Mouse (Mus musculus) cortical plate, adult 2 months (tissue): Measurements from ENCODE around the gene F2rl2.

Experiments
- CTCF ChIP-seq: fragments of 200-500 bp; IDR thresholded peaks from 2 replicates; pipeline ENCODE4 v1.5.1; 2011; ENCODE audit warnings: mild to moderate bottlenecking, control low read depth, low read length; ENCODE audit not compliant: insufficient read depth; ENCODE audit errors: extremely low read depth
- POLR2A ChIP-seq: fragments of 200-500 bp; IDR thresholded peaks from 2 replicates; pipeline ENCODE4 v1.6.1; 2011; ENCODE audit warnings: mild to moderate bottlenecking, low read length, control low read depth; ENCODE audit not compliant: insufficient read depth; ENCODE audit errors: extremely low read depth

- TF ChIP-seq POLR2A: no peak
- TF ChIP-seq CTCF: no peak
These were observed at the start of gene F2rl2 for GRCm38 (mm10) chr13:95696654-95697163.
